Mouse (Mus musculus) cerebellum, adult 9-11 months (tissue): ENCODE measurements at regions not wholly inside any gene's neighbourhood (a gene's known extent, or its start where the extent isn't known, plus 50 kb on each side); places are given as distances from the start of the nearest gene placed in this dataset.
A peak's percentile ranks its signal among the peaks of the same experiment; 100 is the strongest.

ENCODE experiments used
- DNase-seq: peaks from one replicate; pipeline ENCODE4 v3.0.0; 2022

GRCm38 (mm10) chr14:102615588-102616309 lies 366.7 kb downstream of the Kctd12 start:
- DNase-seq: no peak

DNA sequence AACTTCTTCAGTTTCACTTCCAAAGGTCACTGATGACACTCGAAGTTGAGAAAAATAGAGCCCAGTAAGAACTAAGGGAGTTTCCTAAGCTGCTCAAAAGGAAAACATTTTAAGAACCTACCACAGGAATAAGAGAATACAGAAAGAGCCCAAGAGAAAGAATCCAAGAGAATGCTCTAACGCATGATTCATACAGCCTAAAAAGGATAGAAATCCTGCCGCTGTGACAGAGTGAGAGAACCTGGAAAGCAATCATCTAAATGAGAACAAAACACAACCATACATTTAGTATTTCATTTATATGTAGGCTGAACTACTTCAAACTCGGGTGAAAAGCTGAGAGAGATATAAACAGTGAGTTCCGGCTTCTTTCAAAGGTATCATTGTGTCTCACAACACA lies 376.4 kb downstream of the Kctd12 start:
- no peak for DNase-seq

GRCm38 (mm10) chr14:102594850-102595249 lies 387.6 kb downstream of the Kctd12 start:
- DNase-seq: no peak

- DNase-seq: no peak
Measured at GRCm38 (mm10) chr14:102553781-102554180, 428.7 kb downstream of the Kctd12 start.

GRCm38 (mm10) chr14:102552598-102552997 lies 429.8 kb downstream of the Kctd12 start:
- no peak for DNase-seq

DNA sequence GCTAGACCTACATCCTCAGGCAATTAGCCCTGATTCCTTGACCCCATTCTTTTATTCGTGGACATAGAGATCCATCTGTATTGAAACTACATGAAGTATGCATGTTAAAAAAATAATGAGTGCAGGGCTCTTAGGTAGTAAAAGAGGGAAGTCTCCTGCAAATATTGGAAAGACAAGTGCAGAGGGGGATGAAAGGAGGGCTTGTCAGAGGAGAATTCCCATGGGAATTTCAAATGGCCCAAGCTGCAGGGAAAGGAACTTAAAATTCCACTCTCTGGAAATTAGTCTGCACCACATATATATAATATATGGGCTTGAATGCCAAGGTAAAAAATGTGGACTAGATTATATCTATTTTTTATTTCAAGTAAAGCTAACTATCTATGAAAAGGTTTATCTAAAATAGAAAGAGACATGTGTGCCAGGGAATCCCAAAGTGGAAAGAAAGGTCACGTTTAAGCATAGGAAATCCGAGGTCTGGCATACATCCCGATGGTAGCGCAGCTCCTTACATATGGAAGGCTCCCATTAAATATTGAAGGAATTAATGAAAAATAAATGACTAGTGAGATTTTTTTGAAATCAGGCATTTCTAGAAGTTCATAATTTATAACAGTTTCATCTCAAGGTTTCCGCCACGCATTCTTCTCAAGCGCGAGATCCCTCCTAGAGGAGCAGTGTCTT lies 457.4 kb downstream of the Kctd12 start:
- no peak for DNase-seq

- DNase-seq: no peak
Measured at GRCm38 (mm10) chr14:102516765-102517164, 465.7 kb downstream of the Kctd12 start.

DNA sequence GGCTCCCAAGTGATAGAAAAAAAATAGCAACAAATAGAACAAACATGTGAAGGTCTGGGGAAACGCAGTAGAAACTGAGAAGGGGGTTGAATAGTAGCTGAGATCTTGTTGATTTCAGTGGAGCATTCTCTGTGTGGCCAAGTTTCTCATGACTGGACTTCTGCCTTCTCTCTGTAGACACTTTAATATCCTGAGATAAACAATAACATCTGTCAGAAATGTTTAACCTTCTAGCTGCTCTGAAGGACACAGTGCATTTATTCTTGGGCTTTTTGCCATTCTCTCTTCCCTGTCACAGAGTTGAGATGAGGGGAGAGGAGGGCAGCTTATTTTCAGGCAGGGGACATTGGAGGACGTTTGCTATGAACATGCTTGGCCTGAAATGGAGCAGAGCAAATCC lies 467.9 kb downstream of the Kctd12 start:
- DNase-seq: no peak

- no peak for DNase-seq
Measured at GRCm38 (mm10) chr14:102512651-102513050, 469.8 kb downstream of the Kctd12 start.

GRCm38 (mm10) chr14:102511691-102512383 lies 470.6 kb downstream of the Kctd12 start:
- DNase-seq: no peak

- DNase-seq: peak; percentile 25
Measured at GRCm38 (mm10) chr14:102510387-102510786, 472.1 kb downstream of the Kctd12 start.

GRCm38 (mm10) chr14:102505696-102506321 lies 476.6 kb downstream of the Kctd12 start:
- no peak for DNase-seq

DNA sequence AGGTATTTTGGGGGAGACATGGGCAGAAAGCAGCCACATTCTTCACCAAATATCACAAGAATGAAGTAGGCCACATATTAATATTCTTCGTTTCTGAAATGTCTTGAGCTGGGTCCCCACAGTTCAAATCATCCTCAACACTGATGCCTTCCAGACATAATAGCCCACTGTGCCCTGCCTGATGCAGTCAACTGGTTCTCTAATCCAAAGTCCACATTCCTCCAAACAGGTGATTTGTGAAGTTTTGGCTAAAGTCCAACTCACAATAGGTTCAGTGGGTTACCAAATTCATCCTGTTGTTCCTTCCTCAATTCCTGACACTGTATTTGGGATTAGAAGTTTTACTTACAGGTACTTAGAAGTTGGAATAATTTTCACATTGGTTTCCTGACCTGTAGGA lies 485.3 kb downstream of the Kctd12 start:
- DNase-seq: no peak

DNA sequence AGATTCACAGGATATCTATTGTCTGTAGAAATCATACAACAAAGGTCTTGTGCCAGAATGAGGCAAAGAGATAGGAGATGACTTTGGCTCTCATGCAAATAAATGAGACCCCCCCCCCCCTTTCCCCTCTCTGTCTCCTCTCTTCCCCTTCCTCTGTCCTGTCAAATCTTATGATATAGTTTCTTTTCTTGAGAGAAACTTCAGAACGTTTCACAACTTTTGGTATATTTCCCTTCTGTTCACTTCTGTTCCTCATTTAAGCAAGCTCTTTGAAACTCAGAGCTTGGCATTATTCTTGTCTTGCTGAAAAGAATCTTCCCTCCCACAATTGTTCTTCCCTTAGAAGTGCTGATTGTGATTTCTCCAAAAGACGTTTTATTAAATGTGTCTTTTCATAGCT lies 490.1 kb downstream of the Kctd12 start:
- DNase-seq: no peak

DNA sequence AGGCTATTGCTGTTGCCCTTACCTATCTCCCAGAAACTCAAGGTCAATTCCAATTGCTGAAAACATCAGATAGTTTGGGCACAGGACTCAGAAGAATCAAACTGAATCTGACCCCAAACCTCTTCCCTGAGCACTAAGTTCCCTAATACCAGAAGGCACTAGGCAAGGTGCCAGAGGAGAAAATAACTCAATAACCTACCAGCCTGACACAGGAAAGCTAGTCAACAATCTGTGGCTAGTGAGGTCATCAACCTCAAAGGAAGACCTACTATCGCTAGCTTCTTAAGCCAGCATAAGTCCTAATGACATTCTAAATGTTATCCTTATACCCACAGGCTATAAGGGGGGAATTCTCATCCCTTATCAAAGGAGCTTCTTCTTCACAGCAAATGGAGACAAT lies 491.2 kb downstream of the Kctd12 start:
- no peak for DNase-seq

- DNase-seq: no peak
Measured at GRCm38 (mm10) chr14:102477162-102477561, 505.3 kb downstream of the Kctd12 start.

DNA sequence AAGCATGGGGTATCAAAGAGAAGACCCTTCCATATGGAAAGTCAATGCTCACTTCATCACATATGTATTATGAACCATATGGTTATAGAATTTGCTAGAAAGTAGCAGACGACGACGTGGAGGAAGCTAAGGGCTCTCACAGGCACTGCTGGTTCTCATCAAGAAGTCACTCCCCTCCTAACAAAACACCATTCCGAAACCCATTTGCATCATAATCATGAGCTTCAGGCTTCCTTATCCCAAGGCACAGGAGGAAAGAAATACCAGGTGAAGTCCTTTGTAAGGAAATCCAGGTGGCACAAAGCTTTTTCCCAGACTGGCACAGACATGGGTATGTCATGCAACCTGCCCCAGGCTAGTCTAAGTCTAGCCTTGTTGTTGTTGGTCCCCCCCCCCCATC lies 513.1 kb downstream of the Kctd12 start:
- no peak for DNase-seq

DNA sequence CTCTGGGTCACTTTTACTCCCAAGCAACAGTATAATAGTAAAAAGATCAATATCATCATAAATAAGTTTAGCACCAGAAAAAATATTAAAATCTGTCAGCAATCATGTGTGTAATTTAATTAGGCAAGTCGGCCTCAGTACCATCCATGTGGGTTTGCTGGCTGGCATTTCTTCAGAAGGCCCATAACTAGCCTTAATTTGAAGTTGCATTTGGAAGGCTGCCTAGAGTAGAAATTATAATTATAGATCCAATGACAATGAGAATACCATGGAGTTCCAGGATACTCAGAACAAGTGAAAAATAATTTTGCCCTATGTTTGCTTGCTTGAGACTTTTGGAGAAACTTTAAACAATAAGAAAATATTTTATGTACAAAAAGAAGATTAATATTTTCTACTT lies 521.4 kb downstream of the Kctd12 start:
- no peak for DNase-seq

- no peak for DNase-seq
Measured at GRCm38 (mm10) chr14:102439738-102440137, 542.7 kb downstream of the Kctd12 start.

DNA sequence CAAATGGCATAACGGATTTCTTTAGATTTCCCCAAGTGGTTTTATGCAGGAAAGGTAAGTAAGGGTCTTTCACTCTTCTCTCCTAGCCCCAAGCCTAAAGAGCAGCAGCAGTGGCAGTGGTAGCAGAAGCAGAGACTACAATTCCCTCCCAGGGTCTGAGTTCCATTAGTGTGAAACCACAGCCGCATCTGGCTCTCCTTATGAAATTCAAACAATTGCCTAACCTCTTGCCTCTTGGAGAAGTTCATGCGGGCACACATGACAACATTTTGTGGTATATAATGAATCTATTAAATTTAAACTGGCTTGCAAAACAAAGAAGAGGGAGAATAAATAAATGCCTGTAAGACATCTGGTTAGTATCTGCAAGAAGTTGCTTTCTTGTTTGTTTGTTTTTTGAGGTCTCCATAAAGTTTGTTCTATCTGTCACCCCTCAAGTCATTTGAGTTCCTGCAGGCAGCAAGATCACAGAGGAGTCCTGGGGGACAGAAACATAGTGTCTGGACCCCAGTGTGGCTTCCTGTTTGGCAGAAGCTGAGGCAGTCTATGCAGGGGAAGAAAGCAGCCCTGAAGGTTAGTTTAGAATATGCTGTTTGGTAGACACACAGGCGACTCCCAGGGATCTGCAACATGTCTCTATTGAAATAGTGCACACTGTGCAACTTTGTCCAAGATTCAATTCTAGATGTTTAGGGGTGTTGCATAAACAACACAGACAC lies 578.9 kb downstream of the Kctd12 start:
- no peak for DNase-seq

GRCm38 (mm10) chr14:102402061-102402689 lies 580.3 kb downstream of the Kctd12 start:
- no peak for DNase-seq

DNA sequence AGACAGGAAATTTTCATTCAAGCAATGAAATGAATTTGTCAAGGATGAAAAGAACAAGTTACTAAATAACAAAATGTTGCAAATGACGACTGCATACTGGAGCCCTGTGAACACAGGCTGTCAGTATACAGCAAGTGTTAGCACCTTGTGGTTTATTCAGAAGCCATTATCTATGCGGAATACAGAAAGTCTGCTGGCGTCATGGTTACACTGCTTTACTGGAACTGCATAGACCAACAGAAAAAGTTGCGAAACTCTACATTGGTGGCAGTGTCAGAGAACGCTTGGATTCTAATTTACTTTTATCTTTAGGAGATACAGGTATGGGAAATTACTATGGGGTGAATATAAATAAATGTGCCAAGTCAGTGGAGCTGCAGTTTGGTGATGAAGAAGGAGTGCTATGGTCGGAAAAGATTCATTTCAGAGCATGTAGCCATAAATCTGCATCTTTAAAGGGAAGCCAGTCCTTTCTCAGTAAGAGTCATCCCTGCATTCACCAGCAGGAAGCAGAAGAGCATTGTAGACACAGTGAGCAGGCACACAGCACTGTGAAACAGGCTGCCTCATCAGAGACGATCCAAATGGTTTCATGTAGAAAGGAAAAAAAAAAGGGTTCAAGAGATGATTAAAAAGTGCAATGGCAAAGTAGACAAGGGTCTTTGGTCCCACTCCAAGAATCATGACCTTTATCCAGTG lies 586.3 kb downstream of the Kctd12 start:
- DNase-seq: no peak
